Comparison of ENCODE assay signal across 8 mouse cellular contexts in the genomic region with DNA sequence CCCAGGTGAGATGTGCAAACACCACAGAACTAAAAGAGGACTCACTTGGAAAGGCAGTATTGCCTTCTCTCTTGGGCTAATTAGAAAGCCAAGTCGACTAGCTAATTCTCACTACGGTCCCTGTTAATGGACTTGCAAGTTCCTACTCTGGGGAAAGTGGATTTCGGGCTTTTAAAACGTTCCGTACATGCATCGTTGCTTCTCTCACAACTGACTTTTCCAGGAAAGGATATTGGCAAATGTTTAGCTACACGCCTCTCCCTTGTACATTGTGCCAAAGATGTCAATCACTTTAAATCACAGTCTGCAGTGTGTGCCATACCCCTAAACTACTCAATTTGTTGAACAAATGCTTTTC. TPM values are rescaled to one million over a fixed set of nuclear protein-coding genes. Genes with fewer than 3 reads are reported as not detected.
DNase-seq lines count a peak whose midpoint lies in the region; ATAC-seq and TF ChIP-seq lines count a peak whose summit lies in the region.

No protein-coding gene starts in this region.

- peaks cover 4% of the 10 kb centered on the region; the same call in 1 of the 2 replicates for H3K4me1 ChIP-seq in kidney, adult 2 months (ENCODE audit: control insufficient read depth, insufficient read depth, low read length)
- H3K4me1 ChIP-seq in hindbrain, postnatal 0 days (ENCODE audit: insufficient read depth, low read length): peaks cover 5% of the 10 kb centered on the region; the same call in 1 of the 2 replicates
- peaks cover 12% of the 10 kb centered on the region; the same call in 1 of the 2 replicates for H3K4me1 ChIP-seq in midbrain, embryonic 14.5 days (ENCODE audit: control insufficient read depth, insufficient read depth, low read length)

- no peak for ATAC-seq in hindbrain, postnatal 0 days
- ATAC-seq in midbrain, embryonic 14.5 days (ENCODE audit: low FRiP score, low TSS enrichment): no peak

- no peak for TF ChIP-seq CTCF in kidney, adult 2 months (conservative IDR thresholded peaks at IDR 0.05; ENCODE audit: insufficient read depth, insufficient read length, low read depth, low read length)
- TF ChIP-seq CTCF in hindbrain, postnatal 0 days (IDR thresholded peaks at IDR 0.05; ENCODE audit: low read depth): no peak

- H3K36me3 ChIP-seq in kidney, adult 2 months (ENCODE audit: control insufficient read depth, insufficient read depth, low read length): no peaks in the 10 kb centered on the region
- no peaks in the 10 kb centered on the region for H3K36me3 ChIP-seq in hindbrain, postnatal 0 days (ENCODE audit: insufficient read depth, low read length)
- H3K36me3 ChIP-seq in midbrain, embryonic 14.5 days (ENCODE audit: control insufficient read depth, insufficient read depth, low read length): no peaks in the 10 kb centered on the region

- H3K4me3 ChIP-seq in kidney, adult 2 months (ENCODE audit: insufficient read depth, low read depth, low read length): peak overlapping the region; percentile 99; the same call in 1 of the 2 replicates
- peak overlapping the region; percentile 74 for H3K4me3 ChIP-seq in hindbrain, postnatal 0 days (ENCODE audit: low read length)
- H3K4me3 ChIP-seq in midbrain, embryonic 14.5 days (replicated peaks; ENCODE audit: low read depth, low read length): peak overlapping the region; percentile 90; the same call in 1 of the 2 replicates

- H3K4me2 ChIP-seq in hindbrain, postnatal 0 days (ENCODE audit: low read depth, low read length): peak overlapping the region; percentile 94
- peak overlapping the region; percentile 97 for H3K4me2 ChIP-seq in midbrain, embryonic 14.5 days (ENCODE audit: low read length)

- WGBS in kidney, adult 2 months: 9% methylated on average over 7 of the region's 7 CpGs
- WGBS in hindbrain, postnatal 0 days: 8% methylated on average over 7 of the region's 7 CpGs
- 15% methylated on average over 7 of the region's 7 CpGs for WGBS in midbrain, embryonic 14.5 days

- peak; percentile 73 for DNase-seq in kidney, adult 2 months
- DNase-seq in kidney, postnatal 25 days: no peak
- DNase-seq in brain, adult 2 months (ENCODE audit: low read depth, low spot score): peak; percentile 31
- no peak for DNase-seq in hindbrain, postnatal 0 days (ENCODE audit: low spot score)
- DNase-seq in midbrain, embryonic 14.5 days: peak; percentile 24
- DNase-seq in frontal cortex, postnatal 36 days (ENCODE audit: low spot score in 2 of 2): no peak
- DNase-seq in urinary bladder, postnatal 4 days (ENCODE audit: low spot score in 2 of 2): no peak
- no peak for DNase-seq in ovary, adult 18-20 months (ENCODE audit: low spot score)

- H3K27me3 ChIP-seq in kidney, adult 2 months (replicated peaks; ENCODE audit: control insufficient read depth, insufficient read depth, low read length): no peaks in the 10 kb centered on the region
- H3K27me3 ChIP-seq in hindbrain, postnatal 0 days (ENCODE audit: insufficient read depth, low read length): no peaks in the 10 kb centered on the region
- no peaks in the 10 kb centered on the region for H3K27me3 ChIP-seq in midbrain, embryonic 14.5 days (ENCODE audit: control insufficient read depth, insufficient read depth, low read length)

- H3K9me3 ChIP-seq in hindbrain, postnatal 0 days (ENCODE audit: low read length): no peaks in the 10 kb centered on the region
- no peaks in the 10 kb centered on the region for H3K9me3 ChIP-seq in midbrain, embryonic 14.5 days (ENCODE audit: control insufficient read depth, low read length)

- TF ChIP-seq POLR2A in kidney, adult 2 months (IDR thresholded peaks at IDR 0.05; ENCODE audit: low read depth, low read length): no peak

- H3K27ac ChIP-seq in kidney, adult 2 months (ENCODE audit: insufficient read depth, low read depth, low read length): peak overlapping the region; percentile 48; the same call in 1 of the 2 replicates
- H3K27ac ChIP-seq in hindbrain, postnatal 0 days: peak overlapping the region; percentile 15; the same call in 1 of the 2 replicates
- no peak overlapping the region for H3K27ac ChIP-seq in midbrain, embryonic 14.5 days (replicated peaks; ENCODE audit: low read depth, low read length)

- H3K9ac ChIP-seq in hindbrain, postnatal 0 days (replicated peaks; ENCODE audit: low read length): no peak overlapping the region
- H3K9ac ChIP-seq in midbrain, embryonic 14.5 days (replicated peaks; ENCODE audit: low read length): no peak overlapping the region

RNA-seq across cellular contexts. Expression of a gene that starts 0.9 kb away (rescaled TPM):
- 2.7 and 3.1 TPM in 2 replicates for polyA plus RNA-seq in kidney, adult 2 months (2012; rRNA removed)
- total RNA-seq in hindbrain, postnatal 0 days (2014; rRNA removed): 3.7 and 6.8 TPM in 2 replicates
- 6.6 and 8.3 TPM in 2 replicates for polyA plus RNA-seq in hindbrain, postnatal 0 days (2015; fragmentation: Nextera tagmentation; extraction: Ambion mirVana)
- 9.1 and 10.0 TPM in 2 replicates for polyA plus RNA-seq in midbrain, embryonic 14.5 days (2014; fragmentation: Nextera tagmentation; extraction: Ambion mirVana)

Comparison
In these comparisons a context has a peak if more than half of its experiments do, and no peak if none do; other contexts are left out.
1. DNase-seq: peak in kidney, adult 2 months (single experiment), brain, adult 2 months (single experiment) and midbrain, embryonic 14.5 days (single experiment); none in kidney, postnatal 25 days (0 of 2), hindbrain, postnatal 0 days (single experiment), frontal cortex, postnatal 36 days (0 of 2), urinary bladder, postnatal 4 days (0 of 2) and ovary, adult 18-20 months (single experiment).
2. Peak in every context shown above with its lines, with median percentiles within 50 percentile points of each other: H3K4me3 ChIP-seq.